Mouse (Mus musculus): ENCODE results near the gene Ifna14. TPM values are rescaled to one million over a fixed set of nuclear protein-coding genes. Genes with fewer than 3 reads are reported as not detected.
"Not testable (repeated sequence)": the region's sequence is repeated elsewhere in the genome, so short reads cannot be mapped to it uniquely, and the experiment has no call there.

Gene Ifna14
- polyA plus RNA-seq (2015; fragmentation: Nextera tagmentation; extraction: Ambion mirVana): not detected in 2 replicates

GRCm38 (mm10) chr4:88571698-88572097 is at the start of gene Ifna14:
Ifna14 (minus strand) TSS chr4:88571798.
- no peak for ATAC-seq (ENCODE audit: insufficient read depth, low FRiP score, low read depth)
- no peak within 1 kb of the TSS for H3K4me3 ChIP-seq (replicated peaks)
- H3K4me2 ChIP-seq: no peak within 1 kb of the TSS
- H3K36me3 ChIP-seq: no peaks in the 10 kb centered on the region
- 75% methylated on average over 1 of the region's 1 CpGs for WGBS
- no peaks in the 10 kb centered on the region for H3K4me1 ChIP-seq
- H3K9me3 ChIP-seq: no peaks in the 10 kb centered on the region
- H3K27me3 ChIP-seq (replicated peaks): no peaks in the 10 kb centered on the region
- no peak within 1 kb of the TSS for H3K27ac ChIP-seq
- no peak within 1 kb of the TSS for H3K9ac ChIP-seq

- no peak within 1 kb of the TSS for H3K4me3 ChIP-seq (replicated peaks)
- no peaks in the 10 kb centered on the region for H3K36me3 ChIP-seq
- no peak within 1 kb of the TSS for H3K9ac ChIP-seq
- H3K9me3 ChIP-seq: no peaks in the 10 kb centered on the region
- no peak within 1 kb of the TSS for H3K27ac ChIP-seq
- H3K27me3 ChIP-seq (replicated peaks): no peaks in the 10 kb centered on the region
- no peaks in the 10 kb centered on the region for H3K4me1 ChIP-seq
- ATAC-seq (ENCODE audit: insufficient read depth, low FRiP score, low read depth): no peak
- no peak within 1 kb of the TSS for H3K4me2 ChIP-seq
These were observed 31.7 kb upstream of the Ifna14 start, which contains the start of gene Ifna12 for GRCm38 (mm10) chr4:88603276-88603675. Ifna12 (minus strand) TSS chr4:88603376.

GRCm38 (mm10) chr4:88592285-88592684 is 20.7 kb upstream of the Ifna14 start, which contains the start of gene Ifna9:
Ifna9 (minus strand) TSS chr4:88592385.
- Histone ChIP-seq H3K4me2 (no peak within 1 kb of the TSS), H3K9me3 (no peaks in the 10 kb centered on the region), H3K27ac (no peak within 1 kb of the TSS), H3K36me3 (no peaks in the 10 kb centered on the region), H3K9ac (no peak within 1 kb of the TSS), H3K27me3 (replicated peaks) (no peaks in the 10 kb centered on the region), H3K4me3 (replicated peaks) (no peak within 1 kb of the TSS), H3K4me1 (no peaks in the 10 kb centered on the region)
- WGBS: 79% methylated on average over 1 of the region's 1 CpGs
- ATAC-seq (ENCODE audit: insufficient read depth, low FRiP score, low read depth): no peak

- no peak overlapping the region for H3K4me3 ChIP-seq (replicated peaks)
- no peak overlapping the region for H3K27ac ChIP-seq
- H3K36me3 ChIP-seq: no peaks in the 10 kb centered on the region
- H3K4me2 ChIP-seq: no peak overlapping the region
- H3K9ac ChIP-seq: no peak overlapping the region
- no peaks in the 10 kb centered on the region for H3K4me1 ChIP-seq
- no peaks in the 10 kb centered on the region for H3K9me3 ChIP-seq
- ATAC-seq (ENCODE audit: insufficient read depth, low FRiP score, low read depth): no peak
- H3K27me3 ChIP-seq (replicated peaks): no peaks in the 10 kb centered on the region
- 90% methylated on average over 1 of the region's 1 CpGs for WGBS
These were observed 9.8 kb downstream of the Ifna14 start for GRCm38 (mm10) chr4:88561791-88562190.

GRCm38 (mm10) chr4:88558145-88558544 is 13.5 kb downstream of the Ifna14 start, which contains the start of gene Ifna15:
Ifna15 (minus strand) TSS chr4:88558245.
- not testable (repeated sequence) for ATAC-seq (ENCODE audit: insufficient read depth, low FRiP score, low read depth)

GRCm38 (mm10) chr4:88550161-88550945 is 21.2 kb downstream of the Ifna14 start:
- Histone ChIP-seq H3K4me1 (no peaks in the 10 kb centered on the region), H3K27me3 (replicated peaks) (no peaks in the 10 kb centered on the region), H3K36me3 (no peaks in the 10 kb centered on the region), H3K27ac (no peak overlapping the region), H3K9ac (no peak overlapping the region; the same call in 1 of the 2 replicates), H3K4me2 (peak overlapping the region; percentile 58), H3K4me3 (replicated peaks) (peak overlapping the region; percentile 38), H3K9me3 (no peaks in the 10 kb centered on the region)
- 26% methylated on average over 22 of the region's 22 CpGs for WGBS
- peak; percentile 85 for ATAC-seq (ENCODE audit: insufficient read depth, low FRiP score, low read depth)

More at GRCm38 (mm10) chr4:88558145-88558544, 13.5 kb downstream of the Ifna14 start, which contains the start of gene Ifna15:
- H3K9ac ChIP-seq; H3K36me3 ChIP-seq; H3K4me3 ChIP-seq (replicated peaks); H3K27ac ChIP-seq; H3K9me3 ChIP-seq; H3K4me1 ChIP-seq; H3K27me3 ChIP-seq (replicated peaks); H3K4me2 ChIP-seq: not testable (repeated sequence)

- Histone ChIP-seq H3K27me3 (replicated peaks) (no peaks in the 10 kb centered on the region), H3K9ac (no peak overlapping the region), H3K4me1 (no peaks in the 10 kb centered on the region), H3K4me2 (no peak overlapping the region), H3K36me3 (no peaks in the 10 kb centered on the region), H3K4me3 (replicated peaks) (no peak overlapping the region), H3K27ac (no peak overlapping the region), H3K9me3 (no peaks in the 10 kb centered on the region)
- ATAC-seq (ENCODE audit: insufficient read depth, low FRiP score, low read depth): no peak
- 56% methylated on average over 1 of the region's 1 CpGs for WGBS
These were observed 23.6 kb downstream of the Ifna14 start for GRCm38 (mm10) chr4:88547986-88548385.

- ATAC-seq (ENCODE audit: insufficient read depth, low FRiP score, low read depth): peak; percentile 43; the same call in 1 of the 2 replicates
- no peaks in the 10 kb centered on the region for H3K27me3 ChIP-seq (replicated peaks)
- H3K9ac ChIP-seq: no peak overlapping the region
- H3K4me3 ChIP-seq (replicated peaks): no peak overlapping the region
- no peak overlapping the region for H3K4me2 ChIP-seq
- no peaks in the 10 kb centered on the region for H3K36me3 ChIP-seq
- WGBS: 43% methylated on average over 2 of the region's 2 CpGs
- H3K9me3 ChIP-seq: no peaks in the 10 kb centered on the region
- H3K4me1 ChIP-seq: no peaks in the 10 kb centered on the region
- no peak overlapping the region for H3K27ac ChIP-seq
These were observed 27.9 kb downstream of the Ifna14 start for GRCm38 (mm10) chr4:88543649-88544234.

GRCm38 (mm10) chr4:88537328-88537727 is 34.3 kb downstream of the Ifna14 start:
- Histone ChIP-seq H3K9me3 (no peaks in the 10 kb centered on the region), H3K4me1 (no peaks in the 10 kb centered on the region), H3K4me2 (no peak overlapping the region), H3K4me3 (replicated peaks) (no peak overlapping the region), H3K9ac (no peak overlapping the region), H3K36me3 (no peaks in the 10 kb centered on the region), H3K27me3 (replicated peaks) (no peaks in the 10 kb centered on the region), H3K27ac (no peak overlapping the region)
- WGBS: 48% methylated on average over 12 of the region's 12 CpGs
- no peak; the same call in 1 of the 2 replicates for ATAC-seq (ENCODE audit: insufficient read depth, low FRiP score, low read depth)

- Histone ChIP-seq H3K27me3 (replicated peaks) (no peaks in the 10 kb centered on the region), H3K9me3 (no peaks in the 10 kb centered on the region), H3K4me1 (no peaks in the 10 kb centered on the region), H3K9ac (no peak overlapping the region), H3K27ac (no peak overlapping the region), H3K36me3 (no peaks in the 10 kb centered on the region), H3K4me2 (no peak overlapping the region), H3K4me3 (replicated peaks) (no peak overlapping the region)
- ATAC-seq (ENCODE audit: insufficient read depth, low FRiP score, low read depth): no peak; the same call in 1 of the 2 replicates
- WGBS: 30% methylated on average over 7 of the region's 7 CpGs
These were observed 35.0 kb downstream of the Ifna14 start for GRCm38 (mm10) chr4:88536640-88537039.

GRCm38 (mm10) chr4:88535742-88536141 is 35.9 kb downstream of the Ifna14 start:
- no peaks in the 10 kb centered on the region for H3K9me3 ChIP-seq
- H3K4me3 ChIP-seq (replicated peaks): no peak overlapping the region
- H3K4me1 ChIP-seq: no peaks in the 10 kb centered on the region
- no peak overlapping the region for H3K27ac ChIP-seq
- WGBS: 92% methylated on average over 1 of the region's 1 CpGs
- H3K4me2 ChIP-seq: no peak overlapping the region
- ATAC-seq (ENCODE audit: insufficient read depth, low FRiP score, low read depth): peak; percentile 79
- no peaks in the 10 kb centered on the region for H3K36me3 ChIP-seq
- no peaks in the 10 kb centered on the region for H3K27me3 ChIP-seq (replicated peaks)
- no peak overlapping the region for H3K9ac ChIP-seq

GRCm38 (mm10) chr4:88534903-88535302 is 36.7 kb downstream of the Ifna14 start:
- Histone ChIP-seq H3K4me3 (replicated peaks) (no peak overlapping the region), H3K27ac (no peak overlapping the region), H3K36me3 (no peaks in the 10 kb centered on the region), H3K27me3 (replicated peaks) (no peaks in the 10 kb centered on the region), H3K9ac (no peak overlapping the region), H3K9me3 (no peaks in the 10 kb centered on the region), H3K4me2 (no peak overlapping the region), H3K4me1 (no peaks in the 10 kb centered on the region)
- WGBS: 85% methylated on average over 1 of the region's 1 CpGs
- ATAC-seq (ENCODE audit: insufficient read depth, low FRiP score, low read depth): no peak

Measured in stomach, embryonic 15.5 days (tissue).